Mouse (Mus musculus): ENCODE measurements around the gene Adam23.

DNA sequence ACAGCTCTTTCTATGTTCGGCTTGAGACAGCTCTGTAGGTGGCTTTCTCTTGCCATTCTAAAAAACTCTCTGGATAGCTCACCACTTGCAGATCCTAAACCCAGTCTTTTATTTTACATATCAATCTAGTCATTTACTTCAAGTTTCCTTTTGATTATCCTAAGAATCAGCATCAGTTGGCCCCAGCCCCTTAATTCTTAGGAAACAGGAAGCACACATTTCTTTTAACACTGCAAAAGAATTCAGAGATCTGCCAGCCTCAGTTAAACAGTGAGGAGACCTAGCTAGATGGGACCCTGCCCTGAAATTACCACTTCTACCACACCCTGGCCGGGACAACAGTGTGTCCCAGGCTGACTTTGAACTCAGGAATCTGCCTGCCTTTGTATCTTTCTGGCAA, 3.5 kb upstream of the Adam23 start:
- no peak for TF ChIP-seq MAX (IDR thresholded peaks at IDR 0.05; ENCODE audit: low read length)
- TF ChIP-seq EP300 (IDR thresholded peaks at IDR 0.05; ENCODE audit: low read length), result no peak
- no peak for TF ChIP-seq RCOR1 (conservative IDR thresholded peaks at IDR 0.05; ENCODE audit: low read depth, low read length)
- TF ChIP-seq CTCF (conservative IDR thresholded peaks at IDR 0.05 in 1 of 2, IDR thresholded peaks at IDR 0.05 in 1 of 2; ENCODE audit: low read depth in 2 of 2, low read length in 2 of 2), result no peak

Measured in CH12.LX (cell line).